Mouse (Mus musculus) olfactory bulb, adult 2 months (tissue): Measurements from ENCODE around the gene Olfr898. TPM values are rescaled to one million over a fixed set of nuclear protein-coding genes. Genes with fewer than 3 reads are reported as not detected.

Experiments used
- H3K27ac ChIP-seq: fragments of 200-500 bp; 2 replicates; pipeline ENCODE4 v1.5.1; 2012; ENCODE audit warnings: low read depth, low read length; ENCODE audit not compliant: insufficient read depth
- H3K4me1 ChIP-seq: fragments of 200-500 bp; 2 replicates; pipeline ENCODE4 v1.6.1; 2012; ENCODE audit warnings: low read length; ENCODE audit not compliant: control insufficient read depth, insufficient read depth
- H3K4me3 ChIP-seq: fragments of 200-500 bp; 2 replicates; pipeline ENCODE4 v1.5.1; 2012; ENCODE audit warnings: mild to moderate bottlenecking, low read depth, low read length, moderate library complexity; ENCODE audit not compliant: insufficient read depth
- CTCF ChIP-seq: fragments of 200-500 bp; IDR thresholded peaks from 2 replicates; pipeline ENCODE4 v1.5.1; 2012; ENCODE audit warnings: low read depth, mild to moderate bottlenecking, low read length, moderate library complexity; ENCODE audit not compliant: insufficient read depth
- POLR2A ChIP-seq: fragments of 200-500 bp; IDR thresholded peaks from 2 replicates; pipeline ENCODE4 v1.6.1; 2012; ENCODE audit warnings: mild to moderate bottlenecking, low read depth, low read length, moderate library complexity; ENCODE audit not compliant: insufficient read depth
- WGBS: fragments of 180-500 bp; shearing (Covaris S2); methylation state at CpG from one replicate; pipeline ENCODE4 v1.1.7; 2018; 5-methylcytosine and 5-hydroxymethylcytosine counted together
- polyA plus RNA-seq: library from polyadenylated mRNA; stranded (reverse); fragments of >200 nt; gene quantifications from 2 replicates; pipeline ENCODE4 v1.2.4, GENCODE M21; 2012; ENCODE audit warnings: low replicate concordance; ENCODE audit not compliant: missing spikeins, insufficient read depth, insufficient read length

Olfr898 gene
- polyA plus RNA-seq = not detected in 2 replicates

DNA sequence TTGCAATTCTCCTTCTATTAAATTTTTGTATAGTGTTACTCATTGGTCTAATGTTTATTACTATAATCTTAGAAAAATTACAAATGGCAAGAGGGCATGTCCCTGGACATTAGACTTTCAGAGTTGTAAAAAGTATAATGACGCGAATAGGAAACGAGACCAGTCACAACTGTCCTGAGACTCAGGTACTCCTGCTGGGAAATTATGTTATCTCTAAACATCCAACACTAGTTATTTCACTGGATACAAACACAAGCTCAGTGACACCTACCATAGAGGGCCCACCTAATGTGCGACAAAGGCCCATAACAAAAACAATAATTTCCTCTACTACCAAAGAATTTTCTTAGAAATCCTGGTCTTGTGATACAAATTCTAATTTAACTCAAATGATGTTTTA, at the start of gene Olfr898:
TSS of gene Olfr898 (plus strand) at position 301 of the 400 bp plus-strand sequence.
- Histone ChIP-seq H3K27ac (no peak within 1 kb of the TSS), H3K4me1 (no peaks in the 10 kb centered on the region), H3K4me3 (no peak within 1 kb of the TSS)
- 94% methylated on average over 4 of the region's 4 CpGs for WGBS
- TF ChIP-seq CTCF (no peak), POLR2A (no peak)

DNA sequence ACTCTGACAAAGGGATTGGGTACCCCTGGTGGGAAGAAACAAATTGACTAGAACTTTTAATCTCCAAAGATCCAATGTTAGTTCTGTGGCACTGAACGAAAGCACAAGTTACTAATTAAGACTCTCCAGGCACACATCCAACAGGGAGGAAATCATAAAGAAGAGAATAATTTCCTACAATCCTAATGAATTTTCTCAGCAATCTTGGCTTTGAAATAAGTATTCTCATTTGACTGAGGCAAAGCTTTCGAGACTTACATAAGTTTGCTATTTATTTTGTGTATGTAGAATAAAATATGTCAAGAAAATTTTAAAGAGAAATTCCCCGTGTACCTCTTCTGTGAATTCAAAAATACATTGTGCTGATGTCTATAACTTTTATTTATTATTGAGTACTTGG, 19.5 kb upstream of the Olfr898 start, which contains the start of gene Olfr25:
TSS of gene Olfr25 (plus strand) at position 301 of the 400 bp plus-strand sequence.
- no peak for TF ChIP-seq POLR2A
- TF ChIP-seq CTCF = no peak
- H3K4me1 ChIP-seq = no peaks in the 10 kb centered on the region
- H3K4me3 ChIP-seq = no peak within 1 kb of the TSS
- 45% methylated on average over 3 of the region's 3 CpGs for WGBS
- H3K27ac ChIP-seq = no peak within 1 kb of the TSS

DNA sequence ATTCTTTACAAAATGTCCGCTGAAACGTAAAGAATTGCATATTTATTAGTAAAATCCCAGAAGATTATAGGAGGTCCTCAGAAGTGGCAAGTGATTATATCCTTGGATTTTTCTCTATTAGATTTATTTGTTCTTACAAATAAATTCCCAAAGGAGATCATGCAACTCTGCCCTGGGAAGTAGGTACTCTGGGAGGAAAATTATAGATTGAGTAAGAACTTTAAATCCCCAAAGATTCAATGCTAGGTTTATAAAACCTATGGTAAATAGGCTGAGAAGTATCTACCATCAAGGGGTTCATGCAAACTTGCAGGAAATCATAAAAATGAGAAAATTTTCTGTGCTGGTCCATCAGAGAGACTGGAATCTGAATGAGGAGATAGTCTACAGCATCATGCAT, 18.4 kb downstream of the Olfr898 start, which contains the start of gene Olfr250:
TSS of gene Olfr250 (plus strand) at position 301 of the 400 bp plus-strand sequence.
- 95% methylated on average over 2 of the region's 2 CpGs for WGBS
- H3K27ac ChIP-seq = no peak within 1 kb of the TSS
- TF ChIP-seq POLR2A (no peak), CTCF (no peak)
- H3K4me1 ChIP-seq = no peaks in the 10 kb centered on the region
- H3K4me3 ChIP-seq = no peak within 1 kb of the TSS

DNA sequence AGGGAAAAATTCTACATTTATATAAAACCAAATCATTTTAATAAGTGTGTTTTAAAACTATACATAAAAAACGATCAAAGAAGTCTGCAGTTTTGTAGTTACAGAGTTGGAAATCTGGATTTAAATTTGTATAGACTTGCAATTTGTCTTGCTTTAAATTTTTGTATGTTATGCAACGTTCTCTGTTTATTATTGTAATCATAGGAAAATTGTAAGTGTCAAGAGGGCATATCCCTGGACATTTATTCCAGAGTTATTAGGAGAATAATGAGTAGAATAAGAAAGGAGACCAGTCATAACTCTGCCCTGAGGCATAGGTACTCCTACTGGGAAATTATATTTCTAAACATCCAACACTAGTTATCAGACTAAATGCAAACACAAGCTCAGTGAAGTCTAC, 28.6 kb downstream of the Olfr898 start, which contains the start of gene Olfr251:
TSS of gene Olfr251 (plus strand) at position 301 of the 400 bp plus-strand sequence.
- WGBS = 63% methylated on average over 2 of the region's 2 CpGs
- Histone ChIP-seq H3K27ac (no peak within 1 kb of the TSS), H3K4me3 (no peak within 1 kb of the TSS), H3K4me1 (no peaks in the 10 kb centered on the region)
- no peak for TF ChIP-seq POLR2A
- TF ChIP-seq CTCF = no peak

DNA sequence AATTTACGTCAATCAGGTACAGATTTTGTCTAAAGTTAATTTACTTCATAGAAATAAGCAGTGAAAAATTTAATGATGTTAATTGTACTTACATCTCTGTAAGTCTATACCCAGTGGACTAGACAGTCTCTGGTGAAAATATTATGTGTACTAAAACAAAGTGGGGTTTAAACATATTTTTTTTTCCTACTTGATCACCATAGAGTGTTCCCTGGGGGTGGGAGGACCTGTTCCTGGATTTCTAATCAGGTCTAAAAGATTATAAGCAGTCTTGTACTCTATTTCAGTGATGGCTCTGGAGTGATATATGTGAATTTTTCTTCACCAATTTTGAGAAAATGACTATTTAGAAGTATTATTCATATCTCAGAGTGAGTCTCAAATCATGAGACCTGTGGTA, 53.2 kb downstream of the Olfr898 start, which contains the start of gene Olfr147:
TSS of gene Olfr147 (plus strand) at position 301 of the 400 bp plus-strand sequence.
- TF ChIP-seq CTCF (no peak), POLR2A (no peak)
- no peak within 1 kb of the TSS for H3K27ac ChIP-seq
- H3K4me1 ChIP-seq = no peaks in the 10 kb centered on the region
- 87% methylated on average over 1 of the region's 1 CpGs for WGBS
- H3K4me3 ChIP-seq = no peak within 1 kb of the TSS

Other genes starting within 250 kb of the Olfr898 start
- not detected in 2 replicates for gene Olfr888, start 240.3 kb upstream of the Olfr898 start, polyA plus RNA-seq
- gene Olfr889, start 233.2 kb upstream of the Olfr898 start, polyA plus RNA-seq = not detected in 2 replicates
- gene Olfr890, start 205.9 kb upstream of the Olfr898 start, polyA plus RNA-seq = not detected in 2 replicates
- gene Olfr891, start 167.6 kb upstream of the Olfr898 start, polyA plus RNA-seq = not detected in 2 replicates
- gene Olfr893, start 140.0 kb upstream of the Olfr898 start, polyA plus RNA-seq = not detected in 2 replicates
- gene Olfr894, start 130.4 kb upstream of the Olfr898 start, polyA plus RNA-seq = not detected in 2 replicates
- gene Olfr143, start 95.6 kb upstream of the Olfr898 start, polyA plus RNA-seq = not detected in 2 replicates
- gene Olfr895, start 80.6 kb upstream of the Olfr898 start, polyA plus RNA-seq = not detected in 2 replicates
- gene Olfr896-ps1, start 57.3 kb upstream of the Olfr898 start, polyA plus RNA-seq = not detected in 2 replicates
- gene Olfr25, start 19.4 kb upstream of the Olfr898 start, polyA plus RNA-seq = not detected in 2 replicates
- not detected in 2 replicates for gene Olfr250, start 18.5 kb downstream of the Olfr898 start, polyA plus RNA-seq
- not detected in 2 replicates for gene Olfr251, start 28.7 kb downstream of the Olfr898 start, polyA plus RNA-seq
- not detected in 2 replicates for gene Olfr147, start 53.3 kb downstream of the Olfr898 start, polyA plus RNA-seq
- not detected in 2 replicates for gene Olfr901, start 81.0 kb downstream of the Olfr898 start, polyA plus RNA-seq
- gene Olfr902, start 99.2 kb downstream of the Olfr898 start, polyA plus RNA-seq = not detected in 2 replicates
- not detected in 2 replicates for gene Olfr904, start 114.7 kb downstream of the Olfr898 start, polyA plus RNA-seq
- gene Olfr905, start 122.7 kb downstream of the Olfr898 start, polyA plus RNA-seq = not detected in 2 replicates
- gene Olfr906, start 138.7 kb downstream of the Olfr898 start, polyA plus RNA-seq = not detected in 2 replicates
- gene Olfr907, start 147.4 kb downstream of the Olfr898 start, polyA plus RNA-seq = not detected in 2 replicates
- not detected in 2 replicates for gene Olfr911-ps1, start 173.2 kb downstream of the Olfr898 start, polyA plus RNA-seq
- not detected in 2 replicates for gene Olfr910, start 189.4 kb downstream of the Olfr898 start, polyA plus RNA-seq
- not detected in 2 replicates for gene Olfr912, start 231.8 kb downstream of the Olfr898 start, polyA plus RNA-seq
- gene Olfr913, start 244.3 kb downstream of the Olfr898 start, polyA plus RNA-seq = not detected in 2 replicates